Mouse (Mus musculus) lung, adult 2 months (tissue): ENCODE data around the gene Apoa5. TPM values are rescaled to one million over a fixed set of nuclear protein-coding genes. Genes with fewer than 3 reads are reported as not detected.
"Not testable (repeated sequence)": the region's sequence is repeated elsewhere in the genome, so short reads cannot be mapped to it uniquely, and the experiment has no call there.

Experiments used
- DNase-seq: peaks from one replicate; pipeline ENCODE4 v3.0.0; 2022
- H3K4me1 ChIP-seq: fragments of 200-500 bp; 2 replicates; pipeline ENCODE4 v1.6.1; 2011; ENCODE audit warnings: low read length; ENCODE audit not compliant: control insufficient read depth, insufficient read depth
- H3K4me3 ChIP-seq: fragments of 200-500 bp; replicated peaks from 2 replicates; pipeline ENCODE3; 2011; ENCODE audit warnings: low read depth, mild to moderate bottlenecking, control low read depth, low read length; ENCODE audit errors: extremely low read depth
- CTCF ChIP-seq: fragments of 200-500 bp; IDR thresholded peaks from 2 replicates; pipeline ENCODE4 v1.5.1; 2011; ENCODE audit warnings: mild to moderate bottlenecking, low read length, control low read depth; ENCODE audit not compliant: insufficient read depth
- POLR2A ChIP-seq: fragments of 200-500 bp; IDR thresholded peaks from 2 replicates; pipeline ENCODE4 v1.6.1; 2011; ENCODE audit warnings: low read depth, mild to moderate bottlenecking, control low read depth, low read length, borderline replicate concordance; ENCODE audit errors: extremely low read depth
- WGBS: fragments of 180-500 bp; shearing (Covaris S2); methylation state at CpG from one replicate; pipeline ENCODE4 v1.1.7; 2018; 5-methylcytosine and 5-hydroxymethylcytosine counted together
- polyA plus RNA-seq: library from polyadenylated mRNA; depleted of rRNA; stranded (reverse); fragments of >200 nt; gene quantifications from 2 replicates; pipeline ENCODE4 v1.2.3, GENCODE M21; 2012; rRNA removed

Gene Apoa5
- polyA plus RNA-seq, 1 experiment = 0.67 TPM

GRCm38 (mm10) chr9:46309121-46309520 lies 40.7 kb downstream of the Apoa5 start:
- DNase-seq = peak; percentile 12
- peak; percentile 37; the same call in 1 of the 2 replicates for TF ChIP-seq CTCF
- no peak for TF ChIP-seq POLR2A
- Histone ChIP-seq H3K4me1 (no peaks in the 10 kb centered on the region), H3K4me3 (no peak overlapping the region)
- WGBS = 16% methylated on average over 7 of the region's 7 CpGs

- WGBS = 8% methylated on average over 4 of the region's 4 CpGs
- TF ChIP-seq POLR2A (no peak), CTCF (peak; percentile 100)
- no peaks in the 10 kb centered on the region for H3K4me1 ChIP-seq
- peak; percentile 48 for DNase-seq
- no peak overlapping the region for H3K4me3 ChIP-seq
Observed at GRCm38 (mm10) chr9:46314507-46314906, 46.1 kb downstream of the Apoa5 start.

- H3K4me3 ChIP-seq = no peak overlapping the region
- no peak for DNase-seq
- 31% methylated on average over 2 of the region's 2 CpGs for WGBS
- H3K4me1 ChIP-seq = no peaks in the 10 kb centered on the region
- TF ChIP-seq CTCF (no peak), POLR2A (no peak)
Observed at GRCm38 (mm10) chr9:46314921-46315320, 46.5 kb downstream of the Apoa5 start.

- Histone ChIP-seq H3K4me1 (no peaks in the 10 kb centered on the region), H3K4me3 (no peak overlapping the region)
- TF ChIP-seq POLR2A = no peak
- no peak for DNase-seq
- WGBS = 71% methylated on average over 11 of the region's 11 CpGs
Observed at GRCm38 (mm10) chr9:46315807-46316365, 47.5 kb downstream of the Apoa5 start.

- TF ChIP-seq POLR2A (no peak), CTCF (no peak)
- H3K4me3 ChIP-seq = no peak overlapping the region
- DNase-seq = no peak
- 35% methylated on average over 5 of the region's 5 CpGs for WGBS
- no peaks in the 10 kb centered on the region for H3K4me1 ChIP-seq
Observed at GRCm38 (mm10) chr9:46316388-46316787, 48.0 kb downstream of the Apoa5 start.

GRCm38 (mm10) chr9:46316909-46317308 lies 48.5 kb downstream of the Apoa5 start:
- no peak for DNase-seq
- no peak for TF ChIP-seq POLR2A
- TF ChIP-seq CTCF = no peak
- H3K4me1 ChIP-seq = no peaks in the 10 kb centered on the region
- no peak overlapping the region for H3K4me3 ChIP-seq
- 66% methylated on average over 8 of the region's 8 CpGs for WGBS

- TF ChIP-seq POLR2A (no peak), CTCF (no peak)
- Histone ChIP-seq H3K4me3 (no peak overlapping the region), H3K4me1 (no peaks in the 10 kb centered on the region)
- no peak for DNase-seq
- WGBS = 93% methylated on average over 3 of the region's 3 CpGs
Observed at GRCm38 (mm10) chr9:46317957-46318356, 49.5 kb downstream of the Apoa5 start.

- WGBS = 85% methylated on average over 6 of the region's 6 CpGs
- DNase-seq, H3K4me3 ChIP-seq, H3K4me1 ChIP-seq: not testable (repeated sequence)
Observed at GRCm38 (mm10) chr9:46319886-46320285, 51.5 kb downstream of the Apoa5 start, which contains the start of gene 4931429L15Rik. Gene 4931429L15Rik, minus strand, starts transcription at chr9:46319986.

GRCm38 (mm10) chr9:46320461-46320860 lies 52.0 kb downstream of the Apoa5 start:
- H3K4me3 ChIP-seq = no peak overlapping the region
- DNase-seq = no peak
- WGBS = 84% methylated on average over 2 of the region's 2 CpGs
- H3K4me1 ChIP-seq = no peaks in the 10 kb centered on the region
- no peak for TF ChIP-seq CTCF
- no peak for TF ChIP-seq POLR2A

Other genes with a start within 250 kb of the Apoa5 start
- 2.0 and 3.2 TPM in 2 replicates for gene Apoa1, start 40.1 kb upstream of the Apoa5 start, polyA plus RNA-seq
- gene Apoc3, start 33.0 kb upstream of the Apoa5 start, polyA plus RNA-seq = 1.8 and 2.6 TPM in 2 replicates
- 0.09 and 0.30 TPM in 2 replicates for gene Apoa4, start 27.9 kb upstream of the Apoa5 start, polyA plus RNA-seq
- 15.4 and 16.2 TPM in 2 replicates for gene Zpr1, start 4.4 kb downstream of the Apoa5 start, polyA plus RNA-seq
- gene Bud13, start 14.4 kb downstream of the Apoa5 start, polyA plus RNA-seq = 8.4 and 10.0 TPM in 2 replicates
- gene 4931429L15Rik, start 51.4 kb downstream of the Apoa5 start, polyA plus RNA-seq = not detected in 2 replicates